Mouse (Mus musculus): ENCODE measurements around the gene Inca1.
A peak's percentile ranks its signal among the peaks of the same experiment; 100 is the strongest.

Inca1 gene

DNA sequence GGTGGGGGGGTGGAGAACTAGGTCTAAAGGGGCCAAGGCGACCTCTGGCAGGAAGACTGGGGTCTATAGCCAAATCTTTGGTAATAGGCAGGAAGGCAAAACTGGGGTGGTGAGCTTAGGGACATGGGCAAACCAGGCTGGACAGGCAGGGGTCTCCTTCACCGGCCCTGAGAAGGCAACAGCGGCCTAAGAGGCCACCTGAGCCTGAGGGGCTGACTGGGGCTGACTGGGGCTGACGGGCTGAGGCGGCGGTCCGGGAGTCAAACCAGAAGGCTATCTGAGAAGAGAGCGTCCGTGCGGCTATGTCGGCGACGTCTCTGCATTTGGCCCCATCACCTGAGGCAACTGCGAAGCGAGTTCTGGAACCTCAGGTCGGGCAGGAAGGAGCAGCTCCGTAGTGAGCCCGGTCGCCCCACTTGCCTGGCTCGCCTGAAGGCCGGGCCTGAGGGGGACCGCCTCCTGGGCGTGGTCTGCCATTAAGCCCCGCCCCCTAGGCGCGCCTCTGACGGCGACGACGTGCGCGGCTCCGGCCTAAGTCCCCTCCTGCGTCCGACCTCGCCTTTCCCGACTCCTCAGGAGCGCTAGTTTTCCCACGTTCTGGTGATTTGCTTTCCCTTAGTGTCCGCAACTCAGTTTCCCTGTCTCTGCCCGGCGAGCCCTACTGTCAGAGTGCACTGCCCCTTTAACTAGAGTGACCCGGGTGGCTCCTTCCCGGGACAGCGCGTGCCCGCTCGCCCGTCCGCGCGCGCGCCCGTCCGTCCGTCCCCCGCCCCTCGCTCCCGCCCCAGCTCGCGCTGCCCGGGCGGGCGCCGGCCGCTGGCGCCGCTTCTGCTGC lies at the start of gene Inca1, which contains the start of gene Kif1c:
Gene Inca1 (minus strand): TSS at position 434 of the 835 bp plus-strand sequence.
Gene Kif1c (plus strand): TSS at position 827 of the 835 bp plus-strand sequence.
- DNase-seq (ENCODE audit: low spot score in 2 of 2) = peak; percentile 91 to 95

DNA sequence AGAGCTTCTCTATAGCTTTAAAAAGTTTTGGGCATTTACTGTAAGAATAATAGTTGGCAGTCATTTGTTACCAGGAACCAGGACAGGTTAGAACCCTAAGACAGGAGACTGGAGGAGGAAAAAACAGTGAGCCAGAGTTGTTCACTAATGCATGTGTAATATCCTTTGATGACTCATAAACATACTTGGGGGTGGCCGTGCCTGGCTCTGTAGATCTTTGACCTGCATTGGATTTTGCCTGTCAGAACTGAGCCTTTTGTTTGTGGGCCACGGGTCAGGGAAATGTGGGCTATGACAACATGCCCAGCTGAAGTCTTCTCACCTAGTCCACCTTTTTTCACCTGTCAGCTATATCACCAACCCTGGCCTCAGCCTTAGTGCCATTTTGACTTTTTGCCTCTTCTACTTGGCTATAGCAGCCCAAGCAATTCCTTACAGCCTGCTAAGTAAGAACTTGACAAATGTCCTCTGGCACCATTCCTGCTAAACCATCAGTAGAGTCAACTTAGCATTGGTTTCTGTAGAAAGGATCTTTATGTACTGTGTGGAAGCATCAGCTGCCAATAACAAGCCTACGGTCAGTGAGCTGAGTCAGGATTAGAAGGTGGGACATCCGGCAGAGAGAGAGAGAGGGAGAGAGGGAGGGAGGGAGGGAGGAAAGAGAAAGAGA lies 48.1 kb upstream of the Inca1 start:
- DNase-seq (ENCODE audit: low spot score in 2 of 2) = no peak

DNA sequence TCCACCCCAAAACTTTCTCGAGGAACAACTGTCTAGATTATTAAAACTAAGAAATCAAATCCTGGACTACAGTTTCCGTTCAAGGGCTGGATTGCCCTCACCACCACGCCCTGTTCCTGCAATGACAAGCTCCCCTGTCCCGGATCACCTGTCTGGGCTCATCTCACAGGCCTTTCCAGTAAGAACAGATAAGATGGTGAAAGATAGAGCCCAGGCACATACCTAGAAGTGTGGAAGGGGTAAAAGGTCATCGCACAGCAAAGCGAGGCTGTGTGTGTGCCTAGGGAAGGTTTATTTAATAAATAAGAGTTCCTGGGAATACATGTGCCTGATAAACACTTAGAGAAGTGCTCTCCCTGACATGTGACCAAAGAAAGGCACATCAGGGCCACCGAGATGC lies 45.7 kb upstream of the Inca1 start:
- no peak for DNase-seq (ENCODE audit: low spot score in 2 of 2)

DNA sequence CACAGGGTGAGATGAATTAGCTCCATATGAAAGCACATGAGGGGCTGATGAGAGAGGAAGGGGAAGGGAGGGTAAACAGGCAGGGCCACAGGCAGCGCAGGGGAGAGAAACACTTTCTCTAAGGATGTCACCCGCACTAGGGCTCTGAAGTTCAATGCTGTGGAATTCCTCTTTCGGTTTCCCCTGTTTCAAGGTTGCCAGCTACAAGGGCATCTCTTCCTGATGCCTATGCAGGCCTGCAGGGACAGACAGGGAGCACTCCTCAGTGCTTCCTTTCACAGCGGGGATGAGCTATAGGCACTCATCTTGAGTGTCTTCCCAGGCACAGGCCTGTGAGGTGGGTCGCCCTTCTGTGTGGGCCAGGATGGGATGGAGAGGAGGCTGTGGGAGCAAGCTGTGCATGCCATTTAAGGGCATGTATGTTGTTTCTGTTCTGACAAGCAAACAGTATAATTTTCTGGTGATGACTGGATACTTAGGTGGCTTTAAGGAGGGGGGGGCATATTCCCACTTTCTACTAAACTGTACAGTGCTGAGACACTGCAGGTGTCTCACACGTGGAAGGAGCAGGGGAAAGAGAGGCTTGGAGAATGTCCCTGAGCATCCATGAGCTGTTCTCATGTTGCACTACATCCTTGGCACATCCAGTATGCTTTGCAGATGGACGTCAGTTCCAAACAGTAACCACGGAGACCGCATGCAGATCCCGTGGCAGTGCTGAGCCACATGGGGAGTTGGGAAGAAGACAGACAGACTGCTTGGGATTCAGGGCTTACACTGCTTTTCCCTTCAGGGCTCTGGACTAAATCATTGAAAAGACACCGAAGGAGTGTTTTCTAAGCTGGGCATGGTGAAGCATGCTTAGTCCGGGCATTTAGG lies 42.9 kb upstream of the Inca1 start:
- no peak for DNase-seq (ENCODE audit: low spot score in 2 of 2)

DNA sequence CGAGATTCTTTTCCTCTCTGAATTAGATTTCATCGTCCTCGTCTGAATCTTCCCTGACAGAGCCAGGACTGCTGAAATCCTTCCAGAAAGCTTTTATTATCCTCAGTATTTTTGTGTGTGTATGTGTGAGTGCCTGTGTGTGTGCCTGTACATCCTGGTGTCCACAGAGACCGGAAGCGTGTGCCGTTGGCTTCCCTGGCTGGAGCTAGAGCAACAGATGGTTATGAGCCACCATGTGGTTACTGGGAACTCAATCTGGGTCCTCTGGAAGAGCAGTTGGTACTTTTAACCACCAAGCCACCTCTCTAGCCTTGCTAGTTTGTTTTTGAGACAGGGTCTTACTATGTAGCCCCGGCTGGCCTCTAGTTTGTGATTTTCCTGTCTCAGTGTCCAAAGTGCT lies 42.2 kb upstream of the Inca1 start:
- DNase-seq (ENCODE audit: low spot score in 2 of 2) = no peak

DNA sequence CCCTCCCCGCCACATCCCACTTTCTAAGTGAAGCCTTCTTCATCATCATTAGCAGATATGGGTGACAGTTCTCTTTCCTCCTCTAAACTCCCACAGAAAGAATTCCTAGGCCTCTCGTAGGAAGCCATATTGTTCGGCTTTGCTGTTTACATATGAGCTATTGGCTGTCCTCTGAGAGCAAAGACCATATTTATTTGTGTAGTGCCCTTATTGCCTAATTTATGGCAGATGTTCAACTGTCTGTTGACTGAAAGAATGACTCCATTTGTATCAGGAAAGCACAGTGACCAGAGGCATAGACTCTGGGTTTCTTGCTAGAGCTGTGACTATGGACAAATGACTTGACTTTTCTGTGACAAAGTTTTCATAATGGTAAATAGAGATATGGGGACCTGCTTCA lies 41.6 kb upstream of the Inca1 start:
- no peak for DNase-seq (ENCODE audit: low spot score in 2 of 2)

DNA sequence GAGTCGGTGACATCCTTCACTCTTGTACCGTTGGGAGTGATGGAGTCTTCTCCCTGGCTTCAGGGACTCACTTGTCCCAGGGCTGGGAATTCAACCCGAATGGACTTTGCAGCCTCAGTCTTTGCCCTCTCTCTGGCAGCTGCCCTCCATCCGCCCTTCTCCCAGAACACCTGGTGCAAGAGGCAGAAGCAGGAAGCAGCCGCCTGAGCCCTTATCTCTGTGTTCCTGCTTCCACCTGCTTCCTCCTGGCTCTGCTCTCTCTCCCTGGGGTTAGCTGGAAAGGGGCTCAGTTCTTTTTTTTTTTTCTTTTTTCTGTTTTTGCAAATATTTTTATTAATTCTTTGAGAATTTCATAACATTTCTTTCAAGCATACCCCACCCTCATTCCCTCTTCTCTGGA lies 37.8 kb upstream of the Inca1 start:
- no peak for DNase-seq (ENCODE audit: low spot score in 2 of 2)

DNA sequence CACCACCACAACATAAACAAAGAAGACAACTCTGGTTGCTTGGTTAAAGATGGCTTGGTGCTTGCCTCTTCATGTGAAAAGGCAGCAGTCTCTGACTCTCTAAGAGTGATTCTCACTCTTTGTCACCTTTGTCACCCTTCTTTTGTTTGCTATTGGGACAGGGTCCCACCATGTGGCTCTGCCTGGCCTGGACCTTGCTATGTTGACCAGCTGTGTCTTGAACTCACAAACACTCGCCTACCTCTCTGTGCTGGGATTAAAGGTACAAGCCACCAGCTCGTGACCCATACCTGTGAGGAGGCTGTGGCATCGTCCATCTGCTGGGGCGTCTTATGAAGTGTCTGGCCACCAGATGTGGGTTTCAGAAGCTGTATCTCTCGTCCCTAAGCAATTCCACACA lies 33.3 kb upstream of the Inca1 start:
- DNase-seq (ENCODE audit: low spot score in 2 of 2) = no peak

DNA sequence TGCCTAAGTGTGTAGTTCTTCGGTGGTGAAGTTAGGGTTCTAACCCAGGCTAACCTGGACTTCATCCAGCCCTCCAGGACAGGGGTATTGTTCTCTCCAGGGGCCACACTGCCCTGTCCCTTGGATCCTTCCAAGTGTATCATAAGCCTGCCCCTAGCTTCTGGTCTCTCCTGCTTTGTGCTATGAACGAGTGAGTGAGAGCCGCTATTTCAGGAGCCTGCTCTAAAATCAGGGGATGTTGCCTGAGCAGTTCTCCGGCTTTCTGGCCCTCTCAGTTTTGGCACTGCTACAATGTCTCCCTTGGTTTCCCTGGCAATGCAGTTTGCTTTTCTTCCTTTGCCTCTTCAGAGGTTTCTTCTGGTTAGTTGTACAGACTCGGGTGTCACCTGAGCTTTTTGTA lies 31.2 kb upstream of the Inca1 start:
- DNase-seq (ENCODE audit: low spot score in 2 of 2) = peak; percentile 51 to 58

DNA sequence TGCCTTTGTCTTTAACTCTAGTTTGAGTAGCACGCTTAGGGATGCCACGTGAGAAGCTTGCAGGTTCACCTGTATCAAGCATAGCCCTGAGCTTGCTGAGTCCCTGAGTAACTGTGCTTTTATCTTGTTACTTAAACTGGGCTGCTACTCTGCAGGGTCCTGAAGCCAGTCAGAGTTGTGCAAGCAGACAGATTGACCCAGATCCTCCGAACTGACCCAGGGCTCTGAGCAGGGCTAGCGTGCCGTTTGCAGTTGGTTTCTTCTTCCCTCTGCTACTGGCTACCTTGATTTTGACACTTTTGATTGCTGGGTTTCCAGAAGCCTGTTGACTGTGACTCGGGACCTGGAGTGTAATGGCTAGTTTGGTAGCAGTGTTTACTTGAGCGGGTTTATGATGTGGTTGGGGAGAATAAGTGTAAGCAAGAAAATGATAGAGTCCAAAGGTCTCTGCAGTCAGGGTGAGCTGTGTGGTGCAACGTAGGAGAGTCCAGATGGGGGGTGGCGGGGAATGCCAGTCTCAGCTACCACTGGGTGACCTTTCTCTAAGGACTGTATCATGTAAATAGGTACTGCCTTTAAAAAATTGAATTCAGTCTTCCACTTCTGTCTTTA lies 30.6 kb upstream of the Inca1 start:
- no peak for DNase-seq (ENCODE audit: low spot score in 2 of 2)

DNA sequence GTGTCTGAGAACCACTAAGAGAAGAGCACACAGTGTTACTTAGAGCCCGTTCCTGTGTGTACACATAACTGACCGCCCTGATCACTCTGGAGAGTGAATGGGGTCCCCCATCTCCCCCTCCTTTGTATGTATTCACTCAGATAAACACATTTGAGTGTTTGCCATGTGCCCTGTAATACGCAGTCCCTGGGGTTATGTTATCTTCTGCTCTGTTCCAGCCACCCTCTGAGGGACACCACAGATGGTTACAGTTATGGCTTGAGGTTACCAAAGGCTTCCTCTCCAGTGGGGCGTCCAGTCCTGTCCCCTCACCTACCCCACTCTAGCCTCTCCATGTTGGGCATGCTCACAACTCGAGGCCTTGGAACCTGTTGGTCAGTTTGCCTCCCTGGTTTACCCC lies 27.4 kb upstream of the Inca1 start:
- no peak for DNase-seq (ENCODE audit: low spot score in 2 of 2)

DNA sequence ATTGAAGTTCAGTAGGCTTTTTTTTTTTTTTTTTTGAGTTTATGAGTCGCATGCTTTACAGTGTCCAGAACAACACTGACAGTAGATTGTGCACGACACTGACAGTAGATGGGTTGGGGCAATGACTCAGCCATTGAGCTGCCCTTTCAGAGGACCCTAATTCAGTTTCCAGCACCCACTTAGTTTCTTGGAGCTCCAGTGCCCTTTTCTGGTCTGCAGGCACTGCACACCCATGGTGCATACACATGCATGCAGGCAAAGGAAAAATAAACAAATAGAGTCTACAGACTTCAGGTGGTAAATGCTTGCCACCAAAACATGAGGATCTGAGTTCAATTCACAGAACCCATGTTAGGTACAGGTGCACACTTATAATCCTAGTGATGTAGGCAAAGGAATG lies 26.6 kb upstream of the Inca1 start:
- DNase-seq (ENCODE audit: low spot score in 2 of 2) = no peak

DNA sequence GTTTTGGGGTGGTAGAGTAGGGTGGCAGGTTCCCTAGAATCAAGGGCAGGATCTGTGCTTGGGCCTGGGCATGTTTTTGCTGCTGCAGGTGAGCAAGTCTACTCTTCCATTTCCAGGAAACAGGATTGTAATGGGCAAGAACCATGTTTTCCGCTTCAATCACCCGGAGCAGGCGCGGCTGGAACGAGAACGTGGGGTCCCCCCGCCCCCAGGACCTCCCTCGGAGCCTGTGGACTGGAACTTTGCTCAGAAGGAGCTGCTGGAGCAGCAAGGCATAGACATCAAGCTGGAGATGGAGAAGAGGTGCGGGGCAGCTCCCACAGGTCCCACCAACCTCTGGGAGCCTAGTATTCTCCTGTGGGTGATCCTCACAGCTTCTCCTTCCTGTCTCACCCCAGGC lies 24.8 kb upstream of the Inca1 start:
- no peak for DNase-seq (ENCODE audit: low spot score in 2 of 2)

DNA sequence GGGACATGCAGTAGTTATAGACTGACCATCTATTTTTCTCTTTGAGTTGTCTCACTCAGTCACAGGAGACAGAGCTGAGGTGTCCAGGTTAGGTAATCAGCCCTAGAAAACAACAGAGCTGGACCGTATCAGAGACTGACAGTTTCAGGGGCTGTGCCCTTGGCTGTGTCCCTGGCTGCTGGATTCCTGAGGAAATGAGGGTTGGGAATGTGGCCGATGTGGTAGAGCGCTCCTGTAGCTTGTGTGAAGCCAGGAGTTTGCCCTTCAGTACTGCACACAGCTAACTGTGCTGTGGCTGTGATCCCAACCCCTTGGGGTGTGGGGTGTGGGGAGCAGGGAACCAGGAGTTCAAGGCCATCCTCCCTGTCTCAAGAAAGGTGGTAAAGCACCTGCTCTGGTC lies 21.1 kb upstream of the Inca1 start:
- DNase-seq (ENCODE audit: low spot score in 2 of 2) = no peak

DNA sequence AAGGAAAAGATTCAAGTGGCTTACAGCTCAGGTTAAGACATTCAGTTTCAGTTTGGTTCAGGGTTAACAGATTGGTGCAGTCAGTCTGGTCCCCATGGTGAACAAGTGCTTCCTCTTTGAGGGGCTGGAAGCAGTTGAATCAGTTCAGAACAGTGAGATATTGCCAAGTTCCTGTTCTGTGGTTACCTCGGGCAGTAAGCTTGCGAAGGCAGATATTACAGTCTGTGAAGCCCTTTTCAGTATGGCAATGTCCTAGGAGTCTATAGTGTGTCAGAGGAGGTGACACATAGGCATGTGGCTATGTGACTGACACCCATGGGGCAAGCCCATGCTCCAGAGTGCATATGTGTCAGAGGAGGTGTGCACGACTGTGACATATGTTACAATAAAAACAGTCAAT lies 20.6 kb upstream of the Inca1 start:
- DNase-seq (ENCODE audit: low spot score in 2 of 2) = no peak

DNA sequence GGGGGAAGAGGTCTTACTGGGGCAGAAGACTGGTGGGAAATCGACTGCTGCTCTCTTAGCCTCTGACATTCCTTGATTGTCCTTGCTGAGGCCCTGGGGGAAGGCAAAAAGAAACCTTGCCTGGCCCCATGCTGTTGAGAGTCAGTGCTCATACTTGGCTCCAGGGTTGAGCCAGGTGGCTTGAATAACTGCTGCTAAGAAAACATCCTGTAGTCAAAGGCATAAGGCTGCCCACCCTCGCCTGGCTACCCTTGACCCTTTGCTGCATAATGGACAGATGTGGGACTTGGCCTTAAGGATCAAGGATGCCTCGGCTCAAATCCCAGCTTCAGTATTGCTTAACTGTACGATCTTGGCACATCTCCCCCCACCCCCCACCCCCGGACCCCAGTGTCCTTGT lies 18.5 kb upstream of the Inca1 start:
- no peak for DNase-seq (ENCODE audit: low spot score in 2 of 2)

DNA sequence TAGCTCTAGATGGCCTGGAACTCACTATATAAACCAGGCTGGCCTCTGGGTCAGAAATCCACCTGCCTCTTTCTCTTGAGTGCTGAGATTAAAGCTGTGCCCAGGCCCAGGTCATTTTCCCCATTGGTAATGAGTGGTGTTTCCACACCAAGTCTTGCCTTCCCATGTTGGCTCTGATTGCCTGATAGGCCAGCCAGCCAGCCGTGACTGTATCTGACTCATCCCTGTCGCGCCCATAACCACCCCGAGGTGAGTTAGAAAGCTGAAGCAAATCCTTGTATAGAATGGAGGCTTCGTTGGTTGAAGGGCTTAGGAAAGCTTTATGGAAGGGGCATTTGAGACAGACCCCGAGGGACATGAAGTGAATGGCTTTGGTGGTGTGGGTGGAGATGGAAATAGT lies 15.9 kb upstream of the Inca1 start:
- no peak for DNase-seq (ENCODE audit: low spot score in 2 of 2)

DNA sequence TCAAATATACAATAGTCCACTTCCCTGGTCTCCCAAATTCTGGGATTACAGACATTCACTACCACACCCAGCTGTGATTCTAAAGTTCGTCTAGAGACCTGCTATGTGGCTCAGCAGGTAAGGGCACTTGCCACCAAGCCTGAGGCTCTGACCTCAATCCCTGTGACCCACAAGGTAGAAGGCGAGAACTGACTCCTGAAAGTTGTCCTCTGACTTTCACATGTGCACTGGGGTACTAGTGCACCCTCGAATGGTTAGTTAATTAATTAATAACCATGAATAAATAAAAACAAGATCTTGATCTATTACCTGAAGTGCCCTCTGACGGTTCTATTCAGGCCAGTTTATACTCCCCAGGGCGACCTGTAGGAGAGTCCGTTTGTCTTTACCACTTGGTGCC lies 13.3 kb upstream of the Inca1 start:
- DNase-seq (ENCODE audit: low spot score in 2 of 2) = no peak

DNA sequence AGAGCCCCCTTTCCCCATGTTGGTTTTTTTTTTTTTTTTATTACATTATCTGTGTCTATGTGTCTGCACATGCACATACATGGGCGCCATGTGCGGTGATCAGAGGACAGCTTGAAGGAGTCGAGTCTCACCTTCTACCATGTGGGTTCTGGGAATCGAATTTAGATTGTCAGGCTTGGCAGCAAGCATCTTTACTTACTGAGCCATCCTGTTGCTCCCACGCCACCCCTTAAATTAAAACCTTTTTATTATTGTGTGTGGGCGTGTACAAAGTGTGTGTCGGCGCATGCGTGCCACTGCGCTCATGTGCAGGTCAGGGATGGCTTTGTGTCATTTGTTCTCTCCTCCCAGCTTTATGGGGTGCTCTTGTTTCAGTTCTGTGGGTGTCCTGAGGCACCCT lies 11.1 kb upstream of the Inca1 start:
- DNase-seq (ENCODE audit: low spot score in 2 of 2) = peak; percentile 38 to 47

DNA sequence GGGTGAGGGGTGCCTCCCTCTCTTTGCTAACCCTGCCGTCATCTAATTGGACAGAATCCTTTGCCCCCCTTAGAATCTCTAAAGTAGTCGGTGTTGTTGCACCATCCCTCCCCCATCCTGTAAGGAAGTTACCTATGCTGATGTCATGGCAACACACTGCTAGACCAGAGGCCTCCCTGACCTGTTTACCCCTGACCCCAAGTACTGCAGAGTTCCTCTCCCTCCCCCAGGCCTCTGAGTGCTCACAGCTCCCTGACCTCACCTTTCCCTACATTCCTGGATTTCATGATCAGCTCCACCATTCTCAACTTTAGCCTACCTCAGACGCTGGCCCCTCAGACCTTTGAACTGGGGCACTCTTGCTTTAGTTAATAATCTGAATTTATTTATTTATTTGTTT lies 6.2 kb upstream of the Inca1 start:
- DNase-seq (ENCODE audit: low spot score in 2 of 2) = no peak

DNA sequence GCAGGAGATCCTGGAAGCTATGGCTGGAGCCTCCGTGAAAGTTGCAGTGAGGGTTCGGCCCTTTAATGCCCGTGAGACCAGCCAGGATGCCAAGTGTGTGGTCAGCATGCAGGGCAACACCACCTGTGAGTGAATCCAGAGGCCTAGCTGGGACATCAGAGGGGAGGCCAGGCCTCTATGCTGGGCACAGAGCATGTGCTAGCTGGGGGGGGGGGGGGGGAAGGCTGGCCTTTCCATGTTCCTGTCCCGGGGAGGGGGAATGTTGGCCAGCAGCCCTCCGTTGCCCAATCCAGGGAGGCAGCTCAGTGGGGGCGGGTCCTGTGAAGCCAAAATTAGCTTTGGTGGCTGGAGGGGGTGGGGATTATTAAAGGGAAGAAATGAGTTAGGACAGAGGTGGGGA lies 2.8 kb upstream of the Inca1 start:
- no peak for DNase-seq (ENCODE audit: low spot score in 2 of 2)
